Mouse (Mus musculus) cortical plate, adult 2 months (tissue): ENCODE results near the gene Nudt22. TPM values are rescaled to one million over a fixed set of nuclear protein-coding genes. Genes with fewer than 3 reads are reported as not detected.

Experiments used
- H3K27ac ChIP-seq: fragments of 200-500 bp; 2 replicates; pipeline ENCODE4 v1.5.1; 2012; ENCODE audit warnings: low read length, control low read depth, inconsistent platforms; ENCODE audit not compliant: insufficient read depth
- H3K4me1 ChIP-seq: fragments of 200-500 bp; 2 replicates; pipeline ENCODE4 v1.6.1; 2011; ENCODE audit warnings: low read length; ENCODE audit not compliant: control insufficient read depth, insufficient read depth
- H3K4me3 ChIP-seq: fragments of 200-500 bp; 2 replicates; pipeline ENCODE4 v1.5.1; 2011; ENCODE audit warnings: mild to moderate bottlenecking, low read length, control low read depth; ENCODE audit not compliant: insufficient read depth
- CTCF ChIP-seq: fragments of 200-500 bp; IDR thresholded peaks from 2 replicates; pipeline ENCODE4 v1.5.1; 2011; ENCODE audit warnings: mild to moderate bottlenecking, control low read depth, low read length; ENCODE audit not compliant: insufficient read depth; ENCODE audit errors: extremely low read depth
- POLR2A ChIP-seq: fragments of 200-500 bp; IDR thresholded peaks from 2 replicates; pipeline ENCODE4 v1.6.1; 2011; ENCODE audit warnings: mild to moderate bottlenecking, low read length, control low read depth; ENCODE audit not compliant: insufficient read depth; ENCODE audit errors: extremely low read depth
- polyA plus RNA-seq: library from polyadenylated mRNA; depleted of rRNA; stranded (reverse); fragments of >200 nt; gene quantifications from 2 replicates; pipeline ENCODE4 v1.2.3, GENCODE M21; 2012

The Nudt22 gene
- polyA plus RNA-seq, 1 experiment, result 13.9 TPM

- TF ChIP-seq CTCF (no peak), POLR2A (peak; percentile 36; the same call in 1 of the 2 replicates)
- Histone ChIP-seq H3K4me1 (0 out of 2 replicates have a peak, but pooled peaks cover 2% of the 10 kb centered on the region), H3K27ac (peak within 1 kb of the TSS; percentile 92), H3K4me3 (peak within 1 kb of the TSS; percentile 80)
Observed at GRCm38 (mm10) chr19:6987061-6987903, 8.6 kb downstream of the Nudt22 start, which contains the start of gene Vegfb. Vegfb (minus strand) TSS chr19:6987651.

DNA sequence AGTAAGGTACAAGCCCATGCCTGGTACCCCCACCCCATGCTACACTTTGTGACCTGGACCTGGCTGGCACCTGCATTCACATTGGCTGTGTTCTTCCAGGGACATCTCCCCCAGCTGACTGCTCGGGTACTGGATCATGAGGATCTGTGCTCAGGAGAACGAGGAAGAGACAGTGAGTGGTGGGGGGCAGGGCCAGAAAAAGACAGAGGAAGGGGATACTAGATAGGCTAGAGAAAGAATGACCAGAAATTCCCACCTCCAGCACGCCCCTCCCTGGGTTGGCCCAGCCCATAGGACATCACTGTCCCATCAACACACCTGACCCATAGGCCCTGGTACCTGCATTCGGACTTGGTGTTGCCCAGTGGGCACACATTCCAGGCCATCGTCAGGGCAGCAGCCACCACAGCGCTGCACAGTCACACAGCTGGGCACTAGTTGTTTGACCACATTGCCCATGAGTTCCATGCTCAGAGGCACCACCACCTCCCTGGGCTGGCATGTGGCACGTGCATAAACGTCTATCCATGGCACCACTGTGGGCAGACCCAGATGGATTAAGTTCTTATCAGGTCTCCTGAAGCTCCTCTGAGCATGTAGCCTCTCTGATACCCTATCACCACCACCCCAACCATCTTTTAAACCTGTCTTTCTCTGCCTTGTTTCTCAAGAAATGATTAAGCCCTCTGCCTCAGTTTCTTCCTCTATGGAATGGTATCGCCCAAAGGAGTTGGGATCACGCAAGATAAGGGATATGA, 9.8 kb downstream of the Nudt22 start:
- TF ChIP-seq CTCF (no peak), POLR2A (no peak)
- Histone ChIP-seq H3K27ac (0 out of 2 replicates have a peak overlapping the region, but pooled peaks have one; percentile 92), H3K4me3 (no peak overlapping the region; the same call in 1 of the 2 replicates), H3K4me1 (0 out of 2 replicates have a peak, but pooled peaks cover 2% of the 10 kb centered on the region)

DNA sequence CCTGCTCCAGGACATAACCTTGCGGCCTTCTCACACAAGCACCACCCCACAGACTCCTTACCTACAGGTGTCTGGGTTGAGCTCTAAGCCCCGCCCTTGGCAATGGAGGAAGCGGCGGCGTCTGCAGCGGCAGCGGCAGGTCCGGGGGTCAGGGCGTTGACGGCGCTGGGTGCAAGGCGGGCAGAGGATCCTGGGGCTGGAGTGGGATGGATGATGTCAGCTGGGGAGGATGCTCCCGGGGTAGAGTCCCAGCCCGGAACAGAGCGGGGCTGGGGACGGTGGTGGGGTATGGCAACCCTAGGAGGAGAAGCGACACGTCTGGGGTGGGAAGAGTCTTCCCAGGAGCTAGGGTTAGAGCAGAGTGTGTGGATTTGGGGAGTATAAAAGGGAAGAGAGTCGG, 10.6 kb downstream of the Nudt22 start:
- H3K4me1 ChIP-seq, result 0 out of 2 replicates have a peak, but pooled peaks cover 2% of the 10 kb centered on the region
- no peak overlapping the region for H3K4me3 ChIP-seq
- H3K27ac ChIP-seq, result no peak overlapping the region
- TF ChIP-seq CTCF (no peak), POLR2A (no peak)

DNA sequence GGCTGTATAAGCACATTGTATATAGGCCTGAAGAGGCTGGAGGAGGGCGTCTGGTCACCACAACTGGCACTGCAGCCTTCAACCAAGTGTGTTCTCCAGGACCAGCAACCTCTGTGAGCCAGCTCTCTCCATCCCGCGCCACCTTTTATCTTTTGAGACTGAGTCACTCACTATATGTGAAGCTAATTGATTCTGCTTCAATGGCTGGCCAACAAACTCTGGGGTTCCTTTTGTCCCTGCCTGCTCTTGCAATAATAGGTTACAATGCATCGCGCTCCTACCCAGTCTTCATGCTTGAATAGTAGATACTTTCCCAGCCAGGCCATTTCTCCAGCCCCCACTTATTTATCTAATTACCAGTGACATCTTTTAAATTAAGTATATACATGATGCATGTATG, 12.3 kb downstream of the Nudt22 start:
- Histone ChIP-seq H3K4me1 (peaks cover 4% of the 10 kb centered on the region; the same call in 1 of the 2 replicates), H3K4me3 (no peak overlapping the region), H3K27ac (no peak overlapping the region)
- no peak for TF ChIP-seq POLR2A
- TF ChIP-seq CTCF, result no peak

- peaks cover 4% of the 10 kb centered on the region; the same call in 1 of the 2 replicates for H3K4me1 ChIP-seq
- no peak overlapping the region for H3K27ac ChIP-seq
- no peak for TF ChIP-seq CTCF
- TF ChIP-seq POLR2A, result no peak
- peak overlapping the region; percentile 65; the same call in 1 of the 2 replicates for H3K4me3 ChIP-seq
Observed at GRCm38 (mm10) chr19:6981465-6981864, 14.5 kb downstream of the Nudt22 start.

- Histone ChIP-seq H3K27ac (peak within 1 kb of the TSS; percentile 78), H3K4me3 (peak within 1 kb of the TSS; percentile 65), H3K4me1 (peaks cover 5% of the 10 kb centered on the region; the same call in 1 of the 2 replicates)
- TF ChIP-seq CTCF, result no peak
- peak; percentile 97 for TF ChIP-seq POLR2A
Observed at GRCm38 (mm10) chr19:6980381-6981093, 15.4 kb downstream of the Nudt22 start, which contains the start of gene Fkbp2. Fkbp2 (minus strand) TSS chr19:6980501.

GRCm38 (mm10) chr19:6979486-6980380, 16.2 kb downstream of the Nudt22 start:
- Histone ChIP-seq H3K27ac (peak overlapping the region; percentile 78), H3K4me1 (peaks cover 5% of the 10 kb centered on the region; the same call in 1 of the 2 replicates), H3K4me3 (peak overlapping the region; percentile 65)
- TF ChIP-seq POLR2A, result peak; percentile 52; the same call in 1 of the 2 replicates
- TF ChIP-seq CTCF, result peak; percentile 16; the same call in 1 of the 2 replicates

GRCm38 (mm10) chr19:6979001-6979479, 16.9 kb downstream of the Nudt22 start:
- H3K4me3 ChIP-seq, result peak overlapping the region; percentile 65
- H3K27ac ChIP-seq, result peak overlapping the region; percentile 78
- H3K4me1 ChIP-seq, result peaks cover 5% of the 10 kb centered on the region; the same call in 1 of the 2 replicates
- no peak for TF ChIP-seq CTCF
- 0 out of 2 replicates have a peak, but pooled peaks have one; percentile 9 for TF ChIP-seq POLR2A
